26 mouse cellular contexts compared by ENCODE assay signal in the genomic region with DNA sequence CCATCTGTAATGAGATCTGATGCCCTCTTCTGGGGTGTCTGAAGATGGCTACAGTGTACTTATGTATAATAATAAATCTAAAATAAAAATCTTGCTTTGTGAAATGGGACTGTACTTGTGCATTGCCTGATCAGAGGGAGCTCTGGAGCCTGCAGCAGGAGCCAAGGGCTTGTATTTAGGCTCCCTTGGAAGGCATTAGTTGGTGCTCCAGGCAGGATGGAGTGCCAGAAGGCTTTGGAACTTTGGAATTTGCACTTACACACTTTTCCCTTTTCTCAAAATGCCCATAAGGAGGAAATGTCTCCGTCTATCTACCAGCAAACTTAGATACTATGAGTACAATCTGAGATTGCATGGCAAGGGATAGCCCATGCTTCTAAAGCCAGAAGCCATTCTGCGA. TPM values are rescaled to one million over a fixed set of nuclear protein-coding genes. Genes with fewer than 3 reads are reported as not detected.
A peak's percentile ranks its signal among the peaks of the same experiment; 100 is the strongest.
DNase-seq lines count a peak whose midpoint lies in the region; ATAC-seq and TF ChIP-seq lines count a peak whose summit lies in the region.
"Had no signal": no experiment of that assay in that cellular context is flagged by ENCODE, and none has a peak within 500 bp of the region (broad histone marks: within the 10 kb centered on the region; RNA-seq: fewer than 3 reads in every experiment).

No protein-coding gene starts in this region.

- 58% methylated on average over 2 of the region's 2 CpGs for WGBS in heart, embryonic 10.5 days

- H3K4me3 ChIP-seq in heart, embryonic 10.5 days, result no peak overlapping the region
- no peak overlapping the region for H3K4me3 ChIP-seq in layer of hippocampus, adult 2 months
- H3K4me3 ChIP-seq: embryonic facial prominence, embryonic 12.5 days had no signal

- H3K36me3 ChIP-seq in heart, embryonic 10.5 days, result no peaks in the 10 kb centered on the region
- H3K36me3 ChIP-seq: embryonic facial prominence, embryonic 12.5 days had no signal

- no peaks in the 10 kb centered on the region for H3K9me3 ChIP-seq in heart, embryonic 10.5 days
- H3K9me3 ChIP-seq: embryonic facial prominence, embryonic 12.5 days had no signal

- ATAC-seq in megakaryocyte progenitor cell, adult 5-6 weeks (replicated peaks; ENCODE audit: poor library complexity), result no peak
- ATAC-seq: forebrain, embryonic 14.5 days; hindbrain, embryonic 16.5 days; Patski had no signal

- no peak for DNase-seq in heart, embryonic 10.5 days (ENCODE audit: low spot score)
- DNase-seq in heart, postnatal 36 days, result no peak
- DNase-seq in kidney, adult 18-20 months, result peak; percentile 18
- no peak for DNase-seq in kidney, postnatal 10 days
- DNase-seq in layer of hippocampus, adult 2 months (ENCODE audit: low spot score in 2 of 2), result no peak
- no peak for DNase-seq in layer of hippocampus, adult 18-20 months (ENCODE audit: low spot score in 2 of 2)
- DNase-seq: cerebellum, adult 8-10 months; cerebellum, postnatal 25 days; gastrocnemius, postnatal 14 days; layer of hippocampus, adult 9-11 months; liver; lung, adult 2 months; lung, postnatal 10 days; midbrain, embryonic 14.5 days had no signal

- intact Hi-C loops in heart, postnatal 36 days (cut with DNase I), result loop anchor here (5.0 kb wide), 1 partner anchor 34 kb away; a partner anchor contains a TSS

- H3K4me1 ChIP-seq in heart, embryonic 10.5 days, result peaks cover 14% of the 10 kb centered on the region; the same call in 1 of the 2 replicates

- peak overlapping the region; percentile 74 for H3K27ac ChIP-seq in heart, embryonic 10.5 days
- peak overlapping the region; percentile 39; the same call in 1 of the 2 replicates for H3K27ac ChIP-seq in layer of hippocampus, adult 2 months
- H3K27ac ChIP-seq: embryonic facial prominence, embryonic 12.5 days; liver, embryonic 14.5 days; macrophage had no signal

- peaks cover 21% of the 10 kb centered on the region; the same call in 1 of the 2 replicates for H3K27me3 ChIP-seq in heart, embryonic 10.5 days (ENCODE audit: insufficient read depth, poor library complexity, severe bottlenecking)
- H3K27me3 ChIP-seq: Patski had no signal

- no peak for TF ChIP-seq CTCF in layer of hippocampus, adult 2 months (conservative IDR thresholded peaks at IDR 0.05)

RNA-seq across cellular contexts. Expression of a gene that starts 1.8 kb away (rescaled TPM):
- polyA plus RNA-seq in heart, embryonic 10.5 days (2016; fragmentation: Nextera tagmentation; extraction: Ambion mirVana), result 0.88 and 2.6 TPM in 2 replicates
- total RNA-seq in heart, postnatal 36 days (2021), result 1 to 10 TPM; 1.1 to 2.0 TPM
- total RNA-seq in layer of hippocampus, adult 2 months (2021), result 1 to 10 TPM; 1.3 to 1.6 TPM
- 1 to 10 TPM; 1.2 to 1.4 TPM for total RNA-seq in layer of hippocampus, adult 18-20 months (2021)
- total RNA-seq in megakaryocyte progenitor cell, adult 5-6 weeks (2015), result 0.51 TPM in 1 of 2 replicates, not detected in the other
- 0.88 TPM in 1 of 2 replicates, not detected in the other for total RNA-seq in megakaryocyte progenitor cell, adult 5-6 weeks (2017)
- total RNA-seq: gastrocnemius, postnatal 14 days; MEL; monocyte, adult 5-6 weeks had no signal

RNA-seq across cellular contexts. Expression of a gene that starts 2.2 kb away (rescaled TPM):
- polyA plus RNA-seq in heart, embryonic 10.5 days (2016; fragmentation: Nextera tagmentation; extraction: Ambion mirVana), result 0.20 and 0.35 TPM in 2 replicates
- 1 to 10 TPM; 1.9 to 3.1 TPM for total RNA-seq in heart, postnatal 36 days (2021)
- total RNA-seq in layer of hippocampus, adult 2 months (2021), result under 1 TPM; 0.41 to 0.98 TPM
- under 1 TPM; 0.38 to 0.82 TPM for total RNA-seq in layer of hippocampus, adult 18-20 months (2021)
- total RNA-seq in megakaryocyte progenitor cell, adult 5-6 weeks (2015), result not detected in 2 replicates
- not detected in 2 replicates for total RNA-seq in megakaryocyte progenitor cell, adult 5-6 weeks (2017)
- total RNA-seq: adrenal gland, postnatal 10 days; gastrocnemius, postnatal 14 days; granulocyte monocyte progenitor cell, adult 5-6 weeks; MEL; monocyte, adult 5-6 weeks had no signal
- polyA plus RNA-seq: limb, embryonic 11.5 days; liver, embryonic 14.5 days; macrophage; midbrain, embryonic 14.5 days had no signal

RNA-seq across cellular contexts. Expression of a gene that starts 35.6 kb away (rescaled TPM):
- 15.9 and 20.2 TPM in 2 replicates for polyA plus RNA-seq in heart, embryonic 10.5 days (2016; fragmentation: Nextera tagmentation; extraction: Ambion mirVana)
- total RNA-seq in heart, postnatal 36 days (2021), result 10 to 100 TPM in 1 of 2 experiments, 1 to 10 TPM in 1; 9.9 to 11.7 TPM
- 10 to 100 TPM; 14.1 to 15.3 TPM for total RNA-seq in layer of hippocampus, adult 2 months (2021)
- total RNA-seq in layer of hippocampus, adult 18-20 months (2021), result 10 to 100 TPM; 13.3 to 13.5 TPM
- 21.2 and 29.5 TPM in 2 replicates for total RNA-seq in megakaryocyte progenitor cell, adult 5-6 weeks (2015)
- total RNA-seq in megakaryocyte progenitor cell, adult 5-6 weeks (2017), result 17.5 and 23.7 TPM in 2 replicates
